Mouse (Mus musculus) embryo, embryonic 9.5 days (tissue): ENCODE measurements around the gene Map4k2.

ENCODE experiments used
- DNase-seq: peaks from one replicate; pipeline ENCODE4 v3.0.0-alpha.2; 2017; ENCODE audit errors: extremely low spot score

The Map4k2 gene

GRCm38 (mm10) chr19:6315573-6315972 is 25.4 kb upstream of the Map4k2 start:
- DNase-seq: no peak

- no peak for DNase-seq
Measured at GRCm38 (mm10) chr19:6318145-6318544, 22.8 kb upstream of the Map4k2 start.

- no peak for DNase-seq
Measured at GRCm38 (mm10) chr19:6321358-6321757, 19.6 kb upstream of the Map4k2 start.

GRCm38 (mm10) chr19:6321786-6322621 is 18.9 kb upstream of the Map4k2 start:
- DNase-seq: no peak

- DNase-seq: no peak
Measured at GRCm38 (mm10) chr19:6324751-6325150, 16.2 kb upstream of the Map4k2 start.

GRCm38 (mm10) chr19:6331178-6331577 is 9.8 kb upstream of the Map4k2 start:
- no peak for DNase-seq

GRCm38 (mm10) chr19:6331719-6332516 is 9.0 kb upstream of the Map4k2 start:
- peak; percentile 69 for DNase-seq

GRCm38 (mm10) chr19:6333761-6334595 is 7.0 kb upstream of the Map4k2 start:
- no peak for DNase-seq

GRCm38 (mm10) chr19:6334673-6335457 is 6.1 kb upstream of the Map4k2 start, which contains the start of gene Men1:
Gene Men1, plus strand, starts transcription at chr19:6334979.
- peak; percentile 92 for DNase-seq

GRCm38 (mm10) chr19:6335458-6335827 is 5.5 kb upstream of the Map4k2 start:
- DNase-seq: peak; percentile 31

- DNase-seq: no peak
Measured at GRCm38 (mm10) chr19:6336920-6337319, 4.0 kb upstream of the Map4k2 start.

- DNase-seq: no peak
Measured at GRCm38 (mm10) chr19:6338171-6338570, 2.8 kb upstream of the Map4k2 start.

GRCm38 (mm10) chr19:6338716-6339115 is 2.2 kb upstream of the Map4k2 start:
- DNase-seq: no peak

- DNase-seq: no peak
Measured at GRCm38 (mm10) chr19:6339191-6339590, 1.7 kb upstream of the Map4k2 start.

GRCm38 (mm10) chr19:6339890-6340504 is 938 bp upstream of the Map4k2 start:
- no peak for DNase-seq

- no peak for DNase-seq
Measured at GRCm38 (mm10) chr19:6341453-6342077, 630 bp downstream of the Map4k2 start.

- DNase-seq: no peak
Measured at GRCm38 (mm10) chr19:6342276-6342933, 1.5 kb downstream of the Map4k2 start.

GRCm38 (mm10) chr19:6343066-6343925 is 2.4 kb downstream of the Map4k2 start:
- no peak for DNase-seq

- no peak for DNase-seq
Measured at GRCm38 (mm10) chr19:6343996-6344395, 3.1 kb downstream of the Map4k2 start.
